Mouse (Mus musculus): ENCODE data around the gene Rab15.

Rab15 gene

GRCm38 (mm10) chr12:76776898-76777297 lies 45.8 kb downstream of the Rab15 start:
- no peak for DNase-seq

- DNase-seq: no peak
Observed at GRCm38 (mm10) chr12:76775132-76775531, 47.6 kb downstream of the Rab15 start.

- DNase-seq: no peak
Observed at GRCm38 (mm10) chr12:76774652-76775051, 48.1 kb downstream of the Rab15 start.

- no peak for DNase-seq
Observed at GRCm38 (mm10) chr12:76771540-76771939, 51.2 kb downstream of the Rab15 start.

GRCm38 (mm10) chr12:76770841-76771500 lies 51.7 kb downstream of the Rab15 start:
- no peak for DNase-seq

GRCm38 (mm10) chr12:76765901-76766630 lies 56.6 kb downstream of the Rab15 start:
- DNase-seq: no peak

GRCm38 (mm10) chr12:76765354-76765851 lies 57.3 kb downstream of the Rab15 start, which contains the start of the genes Churc1 and Fntb:
Gene Churc1, plus strand, starts transcription at chr12:76765538.
Gene Fntb, plus strand, starts transcription at chr12:76765589.
- DNase-seq: peak; percentile 96

GRCm38 (mm10) chr12:76752652-76753318 lies 69.9 kb downstream of the Rab15 start:
- peak; percentile 83 for DNase-seq

- no peak for DNase-seq
Observed at GRCm38 (mm10) chr12:76750866-76751459, 71.7 kb downstream of the Rab15 start.
